Mouse (Mus musculus) induced T-regulatory cell, adult 2 months (primary cell): ENCODE data around the gene Gpr27.

Source experiments
- DNase-seq: peaks from one replicate; pipeline ENCODE4 v3.0.0-alpha.2; 2012; ENCODE audit warnings: low read depth

Gene Gpr27

GRCm38 (mm10) chr6:99677325-99677724, 15.2 kb upstream of the Gpr27 start:
- no peak for DNase-seq

GRCm38 (mm10) chr6:99678108-99678507, 14.4 kb upstream of the Gpr27 start:
- no peak for DNase-seq

- DNase-seq, result no peak
Observed at GRCm38 (mm10) chr6:99683974-99684373, 8.5 kb upstream of the Gpr27 start.

- DNase-seq, result peak; percentile 90
Observed at GRCm38 (mm10) chr6:99684899-99685298, 7.6 kb upstream of the Gpr27 start.

GRCm38 (mm10) chr6:99688513-99688912, 4.0 kb upstream of the Gpr27 start:
- no peak for DNase-seq

GRCm38 (mm10) chr6:99691666-99692205, 743 bp upstream of the Gpr27 start:
- no peak for DNase-seq

GRCm38 (mm10) chr6:99692916-99693841, 700 bp downstream of the Gpr27 start:
- no peak for DNase-seq

GRCm38 (mm10) chr6:99700484-99700883, 8.0 kb downstream of the Gpr27 start:
- DNase-seq, result no peak

- no peak for DNase-seq
Observed at GRCm38 (mm10) chr6:99711576-99712101, 19.2 kb downstream of the Gpr27 start.

- DNase-seq, result no peak
Observed at GRCm38 (mm10) chr6:99713256-99713655, 20.8 kb downstream of the Gpr27 start.

GRCm38 (mm10) chr6:99715191-99715590, 22.7 kb downstream of the Gpr27 start:
- DNase-seq, result no peak

- no peak for DNase-seq
Observed at GRCm38 (mm10) chr6:99715913-99716312, 23.4 kb downstream of the Gpr27 start.

- no peak for DNase-seq
Observed at GRCm38 (mm10) chr6:99721032-99721431, 28.6 kb downstream of the Gpr27 start.

GRCm38 (mm10) chr6:99722390-99722789, 29.9 kb downstream of the Gpr27 start:
- no peak for DNase-seq

- DNase-seq, result no peak
Observed at GRCm38 (mm10) chr6:99725971-99726561, 33.6 kb downstream of the Gpr27 start, which contains the start of gene Prok2. Gene Prok2, minus strand, starts transcription at chr6:99726392.

- DNase-seq, result no peak
Observed at GRCm38 (mm10) chr6:99726576-99727303, 34.3 kb downstream of the Gpr27 start.

GRCm38 (mm10) chr6:99729853-99730252, 37.4 kb downstream of the Gpr27 start:
- no peak for DNase-seq

GRCm38 (mm10) chr6:99731926-99732325, 39.4 kb downstream of the Gpr27 start:
- no peak for DNase-seq

GRCm38 (mm10) chr6:99732673-99733072, 40.2 kb downstream of the Gpr27 start:
- DNase-seq, result no peak

- DNase-seq, result no peak
Observed at GRCm38 (mm10) chr6:99734666-99735065, 42.2 kb downstream of the Gpr27 start.

GRCm38 (mm10) chr6:99742866-99743265, 50.4 kb downstream of the Gpr27 start:
- DNase-seq, result no peak
